Mouse (Mus musculus): ENCODE results near the gene Adk.

DNA sequence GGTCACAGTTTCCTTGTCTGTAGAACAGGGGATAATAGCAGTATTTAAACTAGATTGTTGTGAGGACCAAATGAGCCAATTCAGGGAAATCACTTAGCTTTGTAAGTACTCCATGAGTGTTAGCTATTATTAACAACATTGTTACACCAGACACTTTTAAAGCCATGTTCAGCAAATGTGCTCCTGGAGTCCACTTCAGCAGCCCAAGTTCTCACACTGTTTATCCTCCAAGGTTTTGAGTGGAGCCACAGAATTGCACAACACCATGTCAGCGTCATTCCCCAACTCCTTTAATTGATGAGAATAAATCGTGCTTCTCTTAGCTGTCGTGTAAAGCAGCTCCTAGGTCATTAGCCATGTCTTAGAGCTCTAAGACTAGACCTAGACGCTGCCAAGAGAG is 437.8 kb downstream of the Adk start:
- TF ChIP-seq GATA1 (IDR thresholded peaks at IDR 0.05; ENCODE audit: low read length) = no peak
- no peak for TF ChIP-seq TAL1 (IDR thresholded peaks at IDR 0.05; ENCODE audit: low read length)

All from erythroblast, embryonic 14.5 days (primary cell).